Mouse (Mus musculus): ENCODE results near the gene Gpr87.

DNA sequence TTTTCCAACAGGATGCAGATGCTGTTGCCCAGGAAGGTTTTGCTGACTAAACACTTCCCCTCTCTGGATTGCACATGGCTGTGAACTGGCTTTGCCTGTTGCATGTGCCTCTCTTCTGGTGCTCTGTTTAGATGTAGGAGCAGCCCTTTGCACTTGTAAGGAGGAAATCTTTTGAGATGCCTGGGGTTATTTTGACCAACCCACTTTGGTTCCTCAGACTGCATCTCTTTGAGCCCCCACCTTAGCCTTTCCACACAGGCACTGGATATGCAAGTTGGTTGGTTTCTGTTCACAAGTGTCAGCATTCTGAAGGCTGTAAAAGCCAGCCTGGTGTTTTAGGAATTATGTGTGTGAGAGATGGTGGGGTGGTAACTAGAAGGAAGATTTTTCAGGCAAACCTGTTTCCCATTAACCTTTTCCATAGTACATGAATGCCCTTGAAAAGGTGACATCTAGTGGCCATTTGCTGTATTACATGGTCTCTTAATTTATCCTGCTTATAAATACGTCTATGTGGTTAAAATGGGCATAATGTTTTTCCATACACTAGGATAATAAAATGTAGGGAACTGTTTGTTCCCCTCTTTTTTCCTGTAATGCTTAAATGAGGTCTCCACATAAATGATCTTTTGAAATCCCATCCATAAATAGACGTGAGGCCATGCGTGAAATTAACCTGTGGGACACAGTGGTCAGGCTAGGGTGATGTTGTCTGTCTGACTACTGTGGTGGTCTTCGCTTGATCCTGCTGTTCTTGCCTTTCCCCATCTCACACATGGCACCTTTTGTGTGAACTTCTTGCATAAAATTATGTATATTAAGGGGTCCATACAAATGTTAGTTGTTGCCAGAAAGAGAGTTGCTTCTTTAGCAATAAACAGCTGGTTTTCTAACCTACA is 14.0 kb upstream of the Gpr87 start:
- peak; percentile 93 for TF ChIP-seq CTCF (IDR thresholded peaks at IDR 0.05; ENCODE audit: low read depth)
- TF ChIP-seq EP300 (optimal IDR thresholded peaks at IDR 0.05): no peak
